Mouse (Mus musculus) olfactory bulb, adult 2 months (tissue): ENCODE data around the gene Ptpn21. TPM values are rescaled to one million over a fixed set of nuclear protein-coding genes. Genes with fewer than 3 reads are reported as not detected.

ENCODE experiments used
- H3K27ac ChIP-seq: fragments of 200-500 bp; 2 replicates; pipeline ENCODE4 v1.5.1; 2012; ENCODE audit warnings: low read depth, low read length; ENCODE audit not compliant: insufficient read depth
- H3K4me1 ChIP-seq: fragments of 200-500 bp; 2 replicates; pipeline ENCODE4 v1.6.1; 2012; ENCODE audit warnings: low read length; ENCODE audit not compliant: control insufficient read depth, insufficient read depth
- H3K4me3 ChIP-seq: fragments of 200-500 bp; 2 replicates; pipeline ENCODE4 v1.5.1; 2012; ENCODE audit warnings: mild to moderate bottlenecking, low read depth, low read length, moderate library complexity; ENCODE audit not compliant: insufficient read depth
- CTCF ChIP-seq: fragments of 200-500 bp; IDR thresholded peaks from 2 replicates; pipeline ENCODE4 v1.5.1; 2012; ENCODE audit warnings: low read depth, mild to moderate bottlenecking, low read length, moderate library complexity; ENCODE audit not compliant: insufficient read depth
- POLR2A ChIP-seq: fragments of 200-500 bp; IDR thresholded peaks from 2 replicates; pipeline ENCODE4 v1.6.1; 2012; ENCODE audit warnings: mild to moderate bottlenecking, low read depth, low read length, moderate library complexity; ENCODE audit not compliant: insufficient read depth
- WGBS: fragments of 180-500 bp; shearing (Covaris S2); methylation state at CpG from one replicate; pipeline ENCODE4 v1.1.7; 2018; 5-methylcytosine and 5-hydroxymethylcytosine counted together
- polyA plus RNA-seq: library from polyadenylated mRNA; stranded (reverse); fragments of >200 nt; gene quantifications from 2 replicates; pipeline ENCODE4 v1.2.4, GENCODE M21; 2012; ENCODE audit warnings: low replicate concordance; ENCODE audit not compliant: missing spikeins, insufficient read depth, insufficient read length

The Ptpn21 gene
- polyA plus RNA-seq, 1 experiment = not detected

DNA sequence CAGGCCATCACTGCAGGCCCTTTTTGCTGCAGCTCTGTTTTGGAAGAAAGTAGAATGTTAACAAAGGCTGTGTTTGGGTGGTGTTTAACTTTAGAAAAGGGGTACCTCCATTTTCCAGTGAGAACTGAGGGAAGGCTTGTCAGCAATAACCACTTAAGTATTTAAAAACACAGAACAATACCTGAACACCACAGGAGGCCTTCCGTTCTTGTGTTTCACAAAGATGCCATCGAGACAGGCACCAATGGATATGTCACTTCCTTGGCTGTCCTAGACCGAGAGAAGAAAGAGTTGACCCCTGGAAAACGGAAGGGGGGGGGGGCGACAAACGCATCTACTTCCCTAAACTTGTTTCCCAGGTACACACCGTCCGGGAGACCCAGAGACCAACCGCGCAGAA, 33.2 kb downstream of the Ptpn21 start:
- WGBS = 66% methylated on average over 10 of the region's 10 CpGs
- Histone ChIP-seq H3K4me3 (no peak overlapping the region), H3K27ac (no peak overlapping the region), H3K4me1 (no peaks in the 10 kb centered on the region)
- no peak for TF ChIP-seq POLR2A
- TF ChIP-seq CTCF = no peak

DNA sequence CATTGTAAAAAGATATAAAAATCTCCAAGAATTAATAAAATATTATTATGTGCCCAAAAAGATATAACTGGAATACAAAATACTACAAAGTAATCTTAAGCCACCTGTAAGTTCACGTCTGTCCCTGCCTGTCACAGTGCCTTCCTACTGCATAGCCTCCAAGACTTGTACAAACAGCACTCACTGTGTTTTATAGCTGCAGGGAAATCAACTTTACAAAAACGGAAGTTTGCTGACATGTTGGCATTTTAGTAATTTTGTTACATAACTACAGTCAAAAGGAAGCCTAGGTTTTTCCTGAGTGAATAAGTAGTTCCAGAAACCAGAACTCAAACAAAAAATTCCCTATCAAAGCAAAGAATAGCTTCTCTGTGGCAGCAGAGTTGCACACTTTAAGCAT, 33.7 kb downstream of the Ptpn21 start:
- no peaks in the 10 kb centered on the region for H3K4me1 ChIP-seq
- no peak overlapping the region for H3K27ac ChIP-seq
- 62% methylated on average over 2 of the region's 2 CpGs for WGBS
- H3K4me3 ChIP-seq = no peak overlapping the region
- TF ChIP-seq CTCF (no peak), POLR2A (no peak)

DNA sequence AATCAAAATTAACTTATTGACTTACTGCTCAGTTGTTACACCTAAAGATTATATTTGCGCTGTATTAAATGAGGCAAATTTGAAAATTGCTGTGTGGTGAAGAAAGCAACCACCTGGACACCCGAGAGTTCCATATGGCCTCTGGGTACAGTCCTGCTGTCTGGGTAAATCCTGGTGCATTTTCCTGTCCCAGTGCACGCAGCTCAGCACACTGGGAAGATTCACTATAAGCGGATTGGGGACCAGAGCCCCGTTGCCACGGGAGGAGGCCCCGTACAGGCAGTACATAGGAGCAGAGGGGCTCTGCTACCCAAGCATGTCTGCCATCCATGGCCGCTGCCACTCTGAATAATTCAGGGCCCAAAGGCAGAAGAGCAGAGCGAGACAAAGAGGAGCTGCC, 35.6 kb downstream of the Ptpn21 start:
- TF ChIP-seq CTCF (no peak), POLR2A (no peak)
- 93% methylated on average over 9 of the region's 9 CpGs for WGBS
- no peak overlapping the region for H3K4me3 ChIP-seq
- H3K4me1 ChIP-seq = no peaks in the 10 kb centered on the region
- no peak overlapping the region for H3K27ac ChIP-seq

DNA sequence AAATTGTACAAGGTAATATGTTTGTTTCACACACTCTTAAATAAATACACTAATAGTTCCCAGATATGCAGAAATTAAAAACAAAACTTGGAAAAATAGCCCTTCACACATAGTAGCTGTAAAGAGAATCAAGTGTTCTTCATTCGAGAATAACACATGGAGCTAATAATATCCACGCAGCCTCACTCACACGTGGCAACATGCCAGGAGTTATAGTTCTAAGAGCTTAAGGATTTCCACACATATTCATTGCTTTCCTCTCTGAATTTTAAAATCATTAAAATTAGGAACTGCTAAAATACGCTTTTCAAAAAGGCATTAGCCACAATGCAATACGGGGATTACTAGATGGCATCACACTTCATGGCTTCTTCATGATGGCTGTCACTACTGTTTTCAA, 40.0 kb downstream of the Ptpn21 start:
- no peak for TF ChIP-seq CTCF
- no peak for TF ChIP-seq POLR2A
- no peak overlapping the region for H3K27ac ChIP-seq
- 53% methylated on average over 5 of the region's 5 CpGs for WGBS
- no peak overlapping the region for H3K4me3 ChIP-seq
- H3K4me1 ChIP-seq = no peaks in the 10 kb centered on the region

DNA sequence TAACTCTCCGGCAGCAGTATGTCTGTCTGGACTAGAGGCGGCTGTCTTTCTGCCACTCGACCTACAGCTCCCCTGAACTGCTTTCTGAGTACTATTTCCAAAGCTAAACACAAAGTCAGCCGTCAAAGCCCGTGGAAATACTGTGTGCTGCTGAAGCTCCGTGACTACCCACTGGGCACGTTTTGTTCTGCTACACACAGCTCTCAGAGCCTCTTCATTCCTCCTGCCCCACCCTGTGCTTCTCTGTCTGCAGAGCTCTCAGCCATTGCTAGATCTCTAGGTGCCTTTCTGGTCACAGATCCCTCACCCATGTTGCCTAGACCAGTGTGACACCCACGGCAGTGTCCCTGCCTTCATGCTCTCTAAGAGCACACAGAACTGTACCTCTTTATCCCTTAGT, 47.0 kb downstream of the Ptpn21 start:
- WGBS = 81% methylated on average over 8 of the region's 8 CpGs

DNA sequence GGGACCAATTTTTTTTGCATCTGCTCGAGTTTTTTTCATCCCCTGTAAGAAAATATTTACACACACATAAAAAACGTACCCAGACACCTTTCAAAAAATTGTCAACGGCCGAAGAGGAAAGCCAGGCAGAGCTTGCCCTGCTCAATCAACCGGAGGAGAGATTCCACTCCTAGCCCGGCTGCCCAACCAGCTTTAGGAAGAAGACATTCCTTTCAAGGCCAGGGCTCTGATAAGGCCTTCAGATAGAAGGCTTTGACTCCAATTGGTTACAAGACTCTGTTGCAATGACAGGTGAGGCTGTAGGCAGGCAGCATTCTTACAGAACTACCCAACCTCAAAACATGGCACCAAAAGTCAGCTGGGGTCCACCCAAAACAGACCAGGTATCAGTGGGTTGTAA, 53.6 kb downstream of the Ptpn21 start:
- H3K4me3 ChIP-seq = no peak overlapping the region
- TF ChIP-seq CTCF = no peak
- TF ChIP-seq POLR2A = no peak
- H3K4me1 ChIP-seq = no peaks in the 10 kb centered on the region
- no peak overlapping the region for H3K27ac ChIP-seq
- 86% methylated on average over 6 of the region's 6 CpGs for WGBS

More for the DNA sequence above, 47.0 kb downstream of the Ptpn21 start:
- no peaks in the 10 kb centered on the region for H3K4me1 ChIP-seq
- TF ChIP-seq CTCF (no peak), POLR2A (no peak)
- no peak overlapping the region for H3K4me3 ChIP-seq
- H3K27ac ChIP-seq = no peak overlapping the region

DNA sequence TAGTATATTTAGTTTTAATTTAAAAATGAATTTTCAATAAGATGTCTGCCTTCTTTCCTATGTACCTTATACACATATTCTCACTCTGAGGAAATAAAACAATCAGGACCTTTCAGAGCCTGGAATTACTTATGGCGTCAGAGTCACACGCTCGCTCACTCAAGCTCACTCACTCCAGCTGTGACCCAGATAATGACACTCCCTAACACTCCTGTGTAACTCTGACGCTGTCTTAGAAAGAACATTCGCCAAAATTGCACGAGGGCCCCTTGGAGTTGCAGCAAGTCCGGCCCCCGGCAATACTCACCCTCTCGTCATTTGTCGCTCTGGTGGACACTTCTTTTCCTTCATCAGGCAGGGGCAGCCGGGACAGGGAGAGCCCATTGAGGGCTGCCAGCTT, 54.0 kb downstream of the Ptpn21 start:
- Histone ChIP-seq H3K27ac (no peak overlapping the region), H3K4me1 (no peaks in the 10 kb centered on the region), H3K4me3 (no peak overlapping the region)
- TF ChIP-seq CTCF (no peak), POLR2A (no peak)
- 78% methylated on average over 11 of the region's 11 CpGs for WGBS

DNA sequence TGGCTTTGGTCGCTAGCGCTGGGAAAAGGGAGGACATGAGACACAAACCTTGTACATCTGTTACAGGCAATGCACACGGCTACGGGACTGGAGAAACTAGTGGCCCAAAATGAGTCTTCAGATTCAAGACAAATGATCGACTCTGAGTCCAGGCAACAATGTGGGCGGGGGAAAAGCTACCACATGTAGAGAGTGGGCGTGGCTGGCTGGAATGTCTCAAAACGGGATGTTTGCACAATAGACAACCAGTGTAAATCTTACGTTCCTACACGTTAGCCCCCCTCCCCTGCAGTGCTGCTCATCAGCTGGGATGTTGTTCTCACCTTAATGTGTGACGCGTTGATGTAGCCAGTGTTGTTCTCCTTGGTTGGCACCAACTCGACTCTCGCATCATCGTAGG, 55.0 kb downstream of the Ptpn21 start:
- Histone ChIP-seq H3K27ac (no peak overlapping the region), H3K4me1 (no peaks in the 10 kb centered on the region), H3K4me3 (no peak overlapping the region)
- TF ChIP-seq CTCF (no peak), POLR2A (no peak)
- 76% methylated on average over 15 of the region's 15 CpGs for WGBS

DNA sequence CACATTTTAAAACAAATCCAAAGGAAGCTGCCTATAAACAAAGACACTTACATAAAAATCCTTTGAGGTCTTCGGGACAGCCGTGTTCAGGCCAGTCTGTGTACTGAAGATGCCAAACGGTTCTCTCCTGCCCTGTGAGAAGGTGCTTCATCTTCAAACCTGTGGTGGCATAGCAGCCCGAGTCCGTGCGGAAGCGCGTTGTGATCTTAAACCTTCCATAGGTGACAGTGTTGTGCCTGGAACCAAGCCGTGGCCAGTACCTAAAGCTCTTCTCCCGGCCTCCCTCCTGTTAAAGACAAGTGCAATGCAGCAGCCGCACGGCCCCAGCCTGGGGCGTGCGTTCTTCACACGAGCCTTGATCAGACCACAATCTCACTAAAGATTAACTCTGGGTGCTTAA, 57.3 kb downstream of the Ptpn21 start:
- Histone ChIP-seq H3K4me3 (no peak overlapping the region), H3K4me1 (no peaks in the 10 kb centered on the region), H3K27ac (no peak overlapping the region)
- 90% methylated on average over 15 of the region's 15 CpGs for WGBS
- TF ChIP-seq CTCF = no peak
- TF ChIP-seq POLR2A = no peak

DNA sequence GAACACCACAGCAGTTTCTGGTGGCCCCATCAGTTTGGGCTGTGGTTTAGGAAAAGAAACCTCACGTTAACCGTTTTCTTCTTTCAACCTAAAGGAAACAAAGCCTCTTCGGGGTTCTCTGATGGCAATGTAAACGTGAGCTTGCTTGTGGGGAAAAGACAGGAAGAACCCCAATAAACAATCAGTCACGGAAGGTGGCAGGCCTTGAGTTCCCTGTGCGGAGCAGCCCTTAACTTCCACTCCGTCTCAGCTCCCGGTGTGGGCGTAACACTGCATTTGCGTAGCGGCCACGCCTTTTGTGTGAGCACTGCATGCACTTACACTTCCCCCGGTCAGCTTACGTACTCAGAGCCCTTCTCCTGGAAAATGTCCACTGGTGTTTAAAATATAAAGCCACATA, 59.9 kb downstream of the Ptpn21 start:
- Histone ChIP-seq H3K4me1 (no peaks in the 10 kb centered on the region), H3K27ac (no peak overlapping the region), H3K4me3 (no peak overlapping the region)
- WGBS = 67% methylated on average over 14 of the region's 14 CpGs
- no peak for TF ChIP-seq CTCF
- TF ChIP-seq POLR2A = no peak

DNA sequence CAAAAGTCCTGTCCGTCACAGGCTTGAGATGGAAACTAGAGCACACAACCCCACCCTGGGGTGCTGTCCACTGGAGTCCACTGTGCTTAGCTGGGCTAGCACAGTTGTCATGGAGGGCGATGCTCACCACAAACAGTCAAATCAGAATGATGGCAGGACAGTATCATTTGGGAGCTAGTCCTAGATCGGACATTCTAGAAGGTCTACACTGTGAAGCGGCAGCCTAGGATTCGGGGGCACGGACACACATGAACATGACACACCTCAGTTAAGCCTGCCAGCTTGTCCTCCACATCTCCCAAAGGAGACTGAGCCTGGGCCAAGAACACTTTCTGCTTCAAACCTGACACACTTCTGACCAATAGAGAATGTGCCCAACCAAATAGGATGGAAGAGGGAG, 60.3 kb downstream of the Ptpn21 start:
- H3K4me3 ChIP-seq = no peak overlapping the region
- no peaks in the 10 kb centered on the region for H3K4me1 ChIP-seq
- WGBS = 96% methylated on average over 6 of the region's 6 CpGs
- TF ChIP-seq CTCF (no peak), POLR2A (no peak)
- no peak overlapping the region for H3K27ac ChIP-seq
